Mouse (Mus musculus): ENCODE results near the gene Gna15. TPM values are rescaled to one million over a fixed set of nuclear protein-coding genes. Genes with fewer than 3 reads are reported as not detected.

Gene Gna15
- polyA plus RNA-seq, 1 experiment, result 0.16 TPM

GRCm38 (mm10) chr10:81502658-81503057, 21.4 kb downstream of the Gna15 start:
- TF ChIP-seq CTCF (IDR thresholded peaks at IDR 0.05; ENCODE audit: control insufficient read depth, insufficient read depth, insufficient read length) (peak; percentile 99), CEBPB (IDR thresholded peaks at IDR 0.05; ENCODE audit: low read depth) (no peak)
- H3K79me3 ChIP-seq (ENCODE audit: low read depth), result no peaks in the 10 kb centered on the region
- no peaks in the 10 kb centered on the region for H3K27me3 ChIP-seq (ENCODE audit: control insufficient read depth, insufficient read depth, insufficient read length)
- no peak overlapping the region for H3ac ChIP-seq (ENCODE audit: control insufficient read depth, insufficient read length, low read depth)
- no peaks in the 10 kb centered on the region for H3K79me2 ChIP-seq (ENCODE audit: control insufficient read depth, insufficient read depth)
- no peaks in the 10 kb centered on the region for H3K36me3 ChIP-seq (ENCODE audit: control insufficient read depth, insufficient read depth)
- no peak overlapping the region for H3K4me3 ChIP-seq (ENCODE audit: insufficient read depth, poor library complexity, severe bottlenecking)

- H3K36me3 ChIP-seq (ENCODE audit: control insufficient read depth, insufficient read depth), result no peaks in the 10 kb centered on the region
- no peak overlapping the region for H3K4me3 ChIP-seq (ENCODE audit: insufficient read depth, poor library complexity, severe bottlenecking)
- no peaks in the 10 kb centered on the region for H3K27me3 ChIP-seq (ENCODE audit: control insufficient read depth, insufficient read depth, insufficient read length)
- TF ChIP-seq CTCF (IDR thresholded peaks at IDR 0.05; ENCODE audit: control insufficient read depth, insufficient read depth, insufficient read length) (no peak), FOSL1 (IDR thresholded peaks at IDR 0.05; ENCODE audit: insufficient read depth, low read length, poor library complexity, severe bottlenecking) (no peak), USF1 (IDR thresholded peaks at IDR 0.05; ENCODE audit: low read depth) (no peak), MYOD1 (IDR thresholded peaks at IDR 0.05; ENCODE audit: control insufficient read depth, insufficient read length, low read depth) (no peak), CEBPB (IDR thresholded peaks at IDR 0.05; ENCODE audit: low read depth) (no peak), MYOG (IDR thresholded peaks at IDR 0.05; ENCODE audit: control insufficient read depth, extremely low read depth, insufficient read length) (no peak), MAX (IDR thresholded peaks at IDR 0.05) (no peak)
- no peaks in the 10 kb centered on the region for H3K79me3 ChIP-seq (ENCODE audit: low read depth)
- no peak overlapping the region for H3ac ChIP-seq (ENCODE audit: control insufficient read depth, insufficient read length, low read depth)
- H3K79me2 ChIP-seq (ENCODE audit: control insufficient read depth, insufficient read depth), result no peaks in the 10 kb centered on the region
These were observed 22.2 kb downstream of the Gna15 start for GRCm38 (mm10) chr10:81501863-81502262.

GRCm38 (mm10) chr10:81500032-81500431, 24.0 kb downstream of the Gna15 start, which contains the start of gene S1pr4:
Gene S1pr4 (minus strand): TSS chr10:81500132.
- Histone ChIP-seq H3K4me3 (ENCODE audit: insufficient read depth, poor library complexity, severe bottlenecking) (no peak within 1 kb of the TSS), H3K79me2 (ENCODE audit: control insufficient read depth, insufficient read depth) (peaks cover 11% of the 10 kb centered on the region)
- TF ChIP-seq MAX (IDR thresholded peaks at IDR 0.05) (no peak), CEBPB (IDR thresholded peaks at IDR 0.05; ENCODE audit: low read depth) (no peak), FOSL1 (IDR thresholded peaks at IDR 0.05; ENCODE audit: insufficient read depth, low read length, poor library complexity, severe bottlenecking) (no peak), MYOG (IDR thresholded peaks at IDR 0.05; ENCODE audit: control insufficient read depth, extremely low read depth, insufficient read length) (no peak)

GRCm38 (mm10) chr10:81499250-81499901, 24.6 kb downstream of the Gna15 start:
- no peak for TF ChIP-seq CTCF (IDR thresholded peaks at IDR 0.05; ENCODE audit: control insufficient read depth, insufficient read depth, insufficient read length)
- no peak for TF ChIP-seq USF1 (IDR thresholded peaks at IDR 0.05; ENCODE audit: low read depth)
- TF ChIP-seq MYOG (IDR thresholded peaks at IDR 0.05; ENCODE audit: control insufficient read depth, extremely low read depth, insufficient read length), result no peak
- no peak for TF ChIP-seq CEBPB (IDR thresholded peaks at IDR 0.05; ENCODE audit: low read depth)
- no peak for TF ChIP-seq MAX (IDR thresholded peaks at IDR 0.05)
- TF ChIP-seq FOSL1 (IDR thresholded peaks at IDR 0.05; ENCODE audit: insufficient read depth, low read length, poor library complexity, severe bottlenecking), result no peak
- no peak for TF ChIP-seq MYOD1 (IDR thresholded peaks at IDR 0.05; ENCODE audit: control insufficient read depth, insufficient read length, low read depth)
- peaks cover 18% of the 10 kb centered on the region for H3K79me2 ChIP-seq (ENCODE audit: control insufficient read depth, insufficient read depth)
- no peak overlapping the region for H3K4me3 ChIP-seq (ENCODE audit: insufficient read depth, poor library complexity, severe bottlenecking)
- no peaks in the 10 kb centered on the region for H3K36me3 ChIP-seq (ENCODE audit: control insufficient read depth, insufficient read depth)
- no peak overlapping the region for H3ac ChIP-seq (ENCODE audit: control insufficient read depth, insufficient read length, low read depth)
- no peaks in the 10 kb centered on the region for H3K27me3 ChIP-seq (ENCODE audit: control insufficient read depth, insufficient read depth, insufficient read length)
- peaks cover 16% of the 10 kb centered on the region for H3K79me3 ChIP-seq (ENCODE audit: low read depth)

More at GRCm38 (mm10) chr10:81500032-81500431, 24.0 kb downstream of the Gna15 start, which contains the start of gene S1pr4:
- H3K27me3 ChIP-seq (ENCODE audit: control insufficient read depth, insufficient read depth, insufficient read length), result no peaks in the 10 kb centered on the region
- no peaks in the 10 kb centered on the region for H3K36me3 ChIP-seq (ENCODE audit: control insufficient read depth, insufficient read depth)
- peaks cover 9% of the 10 kb centered on the region for H3K79me3 ChIP-seq (ENCODE audit: low read depth)
- no peak within 1 kb of the TSS for H3ac ChIP-seq (ENCODE audit: control insufficient read depth, insufficient read length, low read depth)

GRCm38 (mm10) chr10:81498316-81499249, 25.4 kb downstream of the Gna15 start:
- Histone ChIP-seq H3K79me3 (ENCODE audit: low read depth) (peaks cover 24% of the 10 kb centered on the region), H3ac (ENCODE audit: control insufficient read depth, insufficient read length, low read depth) (no peak overlapping the region), H3K79me2 (ENCODE audit: control insufficient read depth, insufficient read depth) (peaks cover 26% of the 10 kb centered on the region), H3K36me3 (ENCODE audit: control insufficient read depth, insufficient read depth) (no peaks in the 10 kb centered on the region), H3K27me3 (ENCODE audit: control insufficient read depth, insufficient read depth, insufficient read length) (no peaks in the 10 kb centered on the region), H3K4me3 (ENCODE audit: insufficient read depth, poor library complexity, severe bottlenecking) (no peak overlapping the region)
- TF ChIP-seq CEBPB (IDR thresholded peaks at IDR 0.05; ENCODE audit: low read depth), result no peak
- no peak for TF ChIP-seq MYOD1 (IDR thresholded peaks at IDR 0.05; ENCODE audit: control insufficient read depth, insufficient read length, low read depth)
- no peak for TF ChIP-seq CTCF (IDR thresholded peaks at IDR 0.05; ENCODE audit: control insufficient read depth, insufficient read depth, insufficient read length)
- no peak for TF ChIP-seq MYOG (IDR thresholded peaks at IDR 0.05; ENCODE audit: control insufficient read depth, extremely low read depth, insufficient read length)
- TF ChIP-seq USF1 (IDR thresholded peaks at IDR 0.05; ENCODE audit: low read depth), result no peak
- no peak for TF ChIP-seq MAX (IDR thresholded peaks at IDR 0.05)
- TF ChIP-seq FOSL1 (IDR thresholded peaks at IDR 0.05; ENCODE audit: insufficient read depth, low read length, poor library complexity, severe bottlenecking), result no peak

Data from C2C12 (cell line).